Comparison of ENCODE assay signal across 9 mouse cellular contexts in genomic region chr7:111080026-111080425, GRCm38 (mm10). TPM values are rescaled to one million over a fixed set of nuclear protein-coding genes. Genes with fewer than 3 reads are reported as not detected.
DNase-seq lines count a peak whose midpoint lies in the region; ATAC-seq and TF ChIP-seq lines count a peak whose summit lies in the region.
"Had no signal": no experiment of that assay in that cellular context is flagged by ENCODE, and none has a peak within 500 bp of the region (broad histone marks: within the 10 kb centered on the region; RNA-seq: fewer than 3 reads in every experiment).

No protein-coding gene starts in this region.

- no peaks in the 10 kb centered on the region for H3K9me3 ChIP-seq in kidney, embryonic 15.5 days (replicated peaks)
- H3K9me3 ChIP-seq in heart, postnatal 0 days (replicated peaks; ENCODE audit: control insufficient read depth, low read length) = no peaks in the 10 kb centered on the region
- H3K9me3 ChIP-seq in midbrain, embryonic 12.5 days = no peaks in the 10 kb centered on the region

- peaks cover 62% of the 10 kb centered on the region for H3K36me3 ChIP-seq in kidney, embryonic 15.5 days
- peaks cover 63% of the 10 kb centered on the region for H3K36me3 ChIP-seq in heart, postnatal 0 days (replicated peaks; ENCODE audit: control insufficient read depth, insufficient read depth, low read length)
- H3K36me3 ChIP-seq in midbrain, embryonic 12.5 days = peaks cover 61% of the 10 kb centered on the region

- no peak for ATAC-seq in kidney, embryonic 15.5 days (replicated peaks; ENCODE audit: low FRiP score)
- ATAC-seq in heart, postnatal 0 days (ENCODE audit: insufficient read depth, low read depth) = no peak
- no peak for ATAC-seq in midbrain, embryonic 12.5 days (ENCODE audit: low FRiP score, low read depth)
- no peak for ATAC-seq in granulocyte monocyte progenitor cell, adult 5-6 weeks (replicated peaks; ENCODE audit: poor library complexity, severe bottlenecking)

- H3K4me3 ChIP-seq in kidney, embryonic 15.5 days (replicated peaks) = peak overlapping the region; percentile 97; the same call in 1 of the 2 replicates
- H3K4me3 ChIP-seq in heart, postnatal 0 days (ENCODE audit: low read depth, low read length) = no peak overlapping the region
- H3K4me3 ChIP-seq in midbrain, embryonic 12.5 days = peak overlapping the region; percentile 99; the same call in 1 of the 2 replicates

- TF ChIP-seq CTCF in heart, postnatal 0 days (IDR thresholded peaks at IDR 0.05; ENCODE audit: low read depth) = no peak

- no peak overlapping the region for H3K9ac ChIP-seq in kidney, embryonic 15.5 days
- H3K9ac ChIP-seq in heart, postnatal 0 days (replicated peaks; ENCODE audit: low read depth, low read length) = no peak overlapping the region
- no peak overlapping the region for H3K9ac ChIP-seq in midbrain, embryonic 12.5 days (replicated peaks)

- 87% methylated on average over 8 of the region's 8 CpGs for WGBS in kidney, embryonic 15.5 days
- WGBS in heart, postnatal 0 days = 76% methylated on average over 8 of the region's 8 CpGs
- WGBS in midbrain, embryonic 12.5 days = 92% methylated on average over 8 of the region's 8 CpGs

- DNase-seq in kidney, postnatal 14 days = no peak
- DNase-seq in adipocyte (ENCODE audit: low spot score) = peak; percentile 67
- peak; percentile 4 for DNase-seq in heart, postnatal 0 days (ENCODE audit: low spot score)
- DNase-seq in natural killer cell, adult 2 months (ENCODE audit: low spot score in 2 of 2) = no peak
- DNase-seq in layer of hippocampus, postnatal 25 days (ENCODE audit: extremely low spot score in 1 of 2, low spot score in 1 of 2) = no peak
- DNase-seq: cerebellum, adult 11-12 months had no signal

- no peak for TF ChIP-seq EP300 in heart, postnatal 0 days (IDR thresholded peaks at IDR 0.05; ENCODE audit: low read depth)

- H3K27ac ChIP-seq in kidney, embryonic 15.5 days = no peak overlapping the region
- no peak overlapping the region for H3K27ac ChIP-seq in heart, postnatal 0 days (ENCODE audit: low read depth)
- H3K27ac ChIP-seq in midbrain, embryonic 12.5 days (replicated peaks) = no peak overlapping the region

- H3K4me1 ChIP-seq in kidney, embryonic 15.5 days = peaks cover 22% of the 10 kb centered on the region
- peaks cover 22% of the 10 kb centered on the region for H3K4me1 ChIP-seq in heart, postnatal 0 days (ENCODE audit: control insufficient read depth, insufficient read depth)
- peaks cover 26% of the 10 kb centered on the region for H3K4me1 ChIP-seq in midbrain, embryonic 12.5 days

- no peaks in the 10 kb centered on the region for H3K27me3 ChIP-seq in kidney, embryonic 15.5 days
- no peaks in the 10 kb centered on the region for H3K27me3 ChIP-seq in heart, postnatal 0 days (ENCODE audit: control insufficient read depth, insufficient read depth, low read length)
- no peaks in the 10 kb centered on the region for H3K27me3 ChIP-seq in midbrain, embryonic 12.5 days

- peak overlapping the region; percentile 79 for H3K4me2 ChIP-seq in kidney, embryonic 15.5 days
- peak overlapping the region; percentile 79; the same call in 1 of the 2 replicates for H3K4me2 ChIP-seq in heart, postnatal 0 days (ENCODE audit: low read depth, low read length)
- H3K4me2 ChIP-seq in midbrain, embryonic 12.5 days (replicated peaks) = peak overlapping the region; percentile 76

RNA-seq across cellular contexts. Expression of gene Eif4g2, which starts 2.8 kb away (rescaled TPM):
- 872 and 889 TPM in 2 replicates for polyA plus RNA-seq in kidney, embryonic 15.5 days (2015; fragmentation: Nextera tagmentation; extraction: Ambion mirVana)
- 211 and 470 TPM in 2 replicates for total RNA-seq in heart, postnatal 0 days (2014; rRNA removed; ENCODE audit: low replicate concordance)
- 393 and 422 TPM in 2 replicates for polyA plus RNA-seq in heart, postnatal 0 days (2015; fragmentation: Nextera tagmentation; extraction: Ambion mirVana)
- 1,594 and 1,624 TPM in 2 replicates for polyA plus RNA-seq in midbrain, embryonic 12.5 days (2016; fragmentation: Nextera tagmentation; extraction: Ambion mirVana)
- 608 and 609 TPM in 2 replicates for total RNA-seq in granulocyte monocyte progenitor cell, adult 5-6 weeks (2014; fragmentation: Nextera tagmentation)
- 735 and 956 TPM in 2 replicates for total RNA-seq in granulocyte monocyte progenitor cell, adult 5-6 weeks (2017)
- total RNA-seq in layer of hippocampus, postnatal 25 days (2021) = 100 to 1,000 TPM; 649 to 659 TPM

RNA-seq across cellular contexts. Expression of gene Ctr9, which starts 51.3 kb away (rescaled TPM):
- 71.6 and 78.1 TPM in 2 replicates for polyA plus RNA-seq in kidney, embryonic 15.5 days (2015; fragmentation: Nextera tagmentation; extraction: Ambion mirVana)
- total RNA-seq in heart, postnatal 0 days (2014; rRNA removed; ENCODE audit: low replicate concordance) = 11.6 and 17.0 TPM in 2 replicates
- polyA plus RNA-seq in heart, postnatal 0 days (2015; fragmentation: Nextera tagmentation; extraction: Ambion mirVana) = 26.2 and 30.4 TPM in 2 replicates
- polyA plus RNA-seq in midbrain, embryonic 12.5 days (2016; fragmentation: Nextera tagmentation; extraction: Ambion mirVana) = 102 and 105 TPM in 2 replicates
- 56.3 and 61.6 TPM in 2 replicates for total RNA-seq in granulocyte monocyte progenitor cell, adult 5-6 weeks (2014; fragmentation: Nextera tagmentation)
- total RNA-seq in granulocyte monocyte progenitor cell, adult 5-6 weeks (2017) = 67.6 and 78.4 TPM in 2 replicates
- 10 to 100 TPM; 49.8 to 54.5 TPM for total RNA-seq in layer of hippocampus, postnatal 25 days (2021)

Comparison
In these comparisons a context has a peak if more than half of its experiments do, and no peak if none do; other contexts are left out.
1. DNase-seq: peak in adipocyte (single experiment) and heart, postnatal 0 days (single experiment); none in kidney, postnatal 14 days (single experiment), natural killer cell, adult 2 months (0 of 2) and layer of hippocampus, postnatal 25 days (0 of 2).
2. Peak in every context shown above with its lines, with median percentiles within 50 percentile points of each other: H3K4me2 ChIP-seq.